Mouse (Mus musculus): ENCODE data around the gene Bpifa6. TPM values are rescaled to one million over a fixed set of nuclear protein-coding genes. Genes with fewer than 3 reads are reported as not detected.

Gene Bpifa6
- total and polyA plus RNA-seq, 2 experiments from 2014 or later, result not detected

DNA sequence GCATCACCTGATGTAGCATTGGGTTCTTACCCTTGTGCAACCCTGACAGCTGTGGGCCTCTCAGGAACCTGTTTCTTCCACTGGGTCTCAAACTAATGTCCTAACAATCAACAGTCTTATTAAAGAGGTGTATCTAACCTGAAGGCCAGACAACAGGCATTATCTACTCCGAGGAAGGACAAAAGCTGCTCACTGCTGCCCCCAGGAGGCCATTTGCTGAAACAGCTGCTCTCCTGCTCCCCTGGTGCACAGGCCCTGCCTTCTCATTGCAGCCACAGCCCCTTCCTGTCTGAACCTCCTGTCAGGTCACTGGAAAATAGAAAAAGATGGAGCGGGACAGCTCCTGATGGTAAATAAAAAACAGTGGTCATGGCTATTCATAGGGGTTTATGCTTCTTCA lies 64.2 kb downstream of the Bpifa6 start:
- H3K4me3 ChIP-seq (ENCODE audit: low read depth, low read length), result no peak overlapping the region
- WGBS, result 51% methylated on average over 2 of the region's 2 CpGs
- H3K27me3 ChIP-seq (ENCODE audit: insufficient read depth, low read length), result no peaks in the 10 kb centered on the region

DNA sequence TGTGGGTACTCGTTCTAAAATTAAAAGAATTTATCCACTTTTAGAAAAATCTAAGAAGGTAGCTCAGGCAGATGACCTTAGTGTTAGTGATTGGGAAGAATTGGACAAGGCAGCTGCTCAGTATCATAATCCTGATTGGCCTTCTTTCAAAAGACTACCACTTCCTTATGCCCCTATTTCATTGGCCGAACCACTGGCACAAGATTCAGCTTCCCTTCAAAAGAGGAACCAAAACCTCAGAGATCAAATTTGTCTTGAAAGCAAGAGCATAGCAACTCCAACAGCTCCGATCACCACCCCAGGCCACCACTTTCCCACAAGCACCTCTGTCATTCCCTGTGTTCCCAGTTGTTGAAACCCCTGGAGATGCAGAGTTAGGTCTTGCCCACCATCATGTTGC lies 70.0 kb downstream of the Bpifa6 start:
- Histone ChIP-seq H3K27me3 (ENCODE audit: insufficient read depth, low read length) (no peaks in the 10 kb centered on the region), H3K9ac (replicated peaks; ENCODE audit: low read length, poor library complexity, severe bottlenecking) (no peak overlapping the region), H3K9me3 (ENCODE audit: low read length) (no peaks in the 10 kb centered on the region), H3K4me2 (ENCODE audit: low read depth, low read length, poor library complexity, severe bottlenecking) (no peak overlapping the region), H3K4me3 (ENCODE audit: low read depth, low read length) (no peak overlapping the region), H3K36me3 (ENCODE audit: insufficient read depth, low read length) (no peaks in the 10 kb centered on the region), H3K4me1 (ENCODE audit: insufficient read depth, low read length) (no peaks in the 10 kb centered on the region), H3K27ac (ENCODE audit: low read depth, low read length) (no peak overlapping the region)
- ATAC-seq (ENCODE audit: low FRiP score) (no peak), DNase-seq (ENCODE audit: low spot score) (no peak)
- WGBS, result 84% methylated on average over 3 of the region's 3 CpGs
- TF ChIP-seq CTCF (IDR thresholded peaks at IDR 0.05), result no peak

More for the DNA sequence above, 64.2 kb downstream of the Bpifa6 start:
- DNase-seq (ENCODE audit: low spot score) (peak; percentile 43), ATAC-seq (ENCODE audit: low FRiP score) (no peak)
- no peaks in the 10 kb centered on the region for H3K9me3 ChIP-seq (ENCODE audit: low read length)
- no peak overlapping the region for H3K27ac ChIP-seq (ENCODE audit: low read depth, low read length)
- peak; percentile 53 for TF ChIP-seq CTCF (IDR thresholded peaks at IDR 0.05)
- no peak overlapping the region for H3K4me2 ChIP-seq (ENCODE audit: low read depth, low read length, poor library complexity, severe bottlenecking)
- no peak overlapping the region for H3K9ac ChIP-seq (replicated peaks; ENCODE audit: low read length, poor library complexity, severe bottlenecking)
- H3K4me1 ChIP-seq (ENCODE audit: insufficient read depth, low read length), result no peaks in the 10 kb centered on the region
- H3K36me3 ChIP-seq (ENCODE audit: insufficient read depth, low read length), result no peaks in the 10 kb centered on the region

Other genes starting within 250 kb of the Bpifa6 start
- gene Mapre1, start 233.7 kb upstream of the Bpifa6 start, total RNA-seq (2014; rRNA removed), result 91.8 and 112 TPM in 2 replicates
- gene Mapre1, start 233.7 kb upstream of the Bpifa6 start, polyA plus RNA-seq (2015; fragmentation: Nextera tagmentation; extraction: Ambion mirVana), result 346 and 372 TPM in 2 replicates
- 0.24 TPM in 1 of 2 replicates, not detected in the other for gene Efcab8, start 195.0 kb upstream of the Bpifa6 start, total RNA-seq (2014; rRNA removed)
- not detected in 2 replicates for gene Efcab8, start 195.0 kb upstream of the Bpifa6 start, polyA plus RNA-seq (2015; fragmentation: Nextera tagmentation; extraction: Ambion mirVana)
- not detected in 2 replicates for gene Sun5, start 103.9 kb upstream of the Bpifa6 start, total RNA-seq (2014; rRNA removed)
- not detected in 2 replicates for gene Sun5, start 103.9 kb upstream of the Bpifa6 start, polyA plus RNA-seq (2015; fragmentation: Nextera tagmentation; extraction: Ambion mirVana)
- gene Bpifb2, start 99.9 kb upstream of the Bpifa6 start, total RNA-seq (2014; rRNA removed), result 0.28 and 0.33 TPM in 2 replicates
- 0.28 and 0.34 TPM in 2 replicates for gene Bpifb2, start 99.9 kb upstream of the Bpifa6 start, polyA plus RNA-seq (2015; fragmentation: Nextera tagmentation; extraction: Ambion mirVana)
- 0.38 TPM in 1 of 2 replicates, not detected in the other for gene Bpifb6, start 74.6 kb upstream of the Bpifa6 start, total RNA-seq (2014; rRNA removed)
- gene Bpifb6, start 74.6 kb upstream of the Bpifa6 start, polyA plus RNA-seq (2015; fragmentation: Nextera tagmentation; extraction: Ambion mirVana), result 0.10 TPM in 1 of 2 replicates, not detected in the other
- 0.22 TPM in 1 of 2 replicates, not detected in the other for gene Bpifb3, start 56.7 kb upstream of the Bpifa6 start, total RNA-seq (2014; rRNA removed)
- not detected in 2 replicates for gene Bpifb3, start 56.7 kb upstream of the Bpifa6 start, polyA plus RNA-seq (2015; fragmentation: Nextera tagmentation; extraction: Ambion mirVana)
- gene Bpifb4, start 36.7 kb upstream of the Bpifa6 start, total RNA-seq (2014; rRNA removed), result not detected in 2 replicates
- gene Bpifb4, start 36.7 kb upstream of the Bpifa6 start, polyA plus RNA-seq (2015; fragmentation: Nextera tagmentation; extraction: Ambion mirVana), result not detected in 2 replicates
- 1.3 TPM in 1 of 2 replicates, not detected in the other for gene Bpifa2, start 33.3 kb downstream of the Bpifa6 start, total RNA-seq (2014; rRNA removed)
- not detected in 2 replicates for gene Bpifa2, start 33.3 kb downstream of the Bpifa6 start, polyA plus RNA-seq (2015; fragmentation: Nextera tagmentation; extraction: Ambion mirVana)
- gene Bpifa3, start 155.4 kb downstream of the Bpifa6 start, total RNA-seq (2014; rRNA removed), result not detected in 2 replicates
- gene Bpifa3, start 155.4 kb downstream of the Bpifa6 start, polyA plus RNA-seq (2015; fragmentation: Nextera tagmentation; extraction: Ambion mirVana), result not detected in 2 replicates
- gene Bpifa1, start 167.9 kb downstream of the Bpifa6 start, total RNA-seq (2014; rRNA removed), result 1.1 TPM in 1 of 2 replicates, not detected in the other
- gene Bpifa1, start 167.9 kb downstream of the Bpifa6 start, polyA plus RNA-seq (2015; fragmentation: Nextera tagmentation; extraction: Ambion mirVana), result 0.20 and 0.42 TPM in 2 replicates
- gene Bpifa5, start 187.7 kb downstream of the Bpifa6 start, total RNA-seq (2014; rRNA removed), result not detected in 2 replicates
- gene Bpifa5, start 187.7 kb downstream of the Bpifa6 start, polyA plus RNA-seq (2015; fragmentation: Nextera tagmentation; extraction: Ambion mirVana), result not detected in 2 replicates
- gene Bpifb1, start 215.9 kb downstream of the Bpifa6 start, total RNA-seq (2014; rRNA removed), result 0.27 and 0.47 TPM in 2 replicates
- gene Bpifb1, start 215.9 kb downstream of the Bpifa6 start, polyA plus RNA-seq (2015; fragmentation: Nextera tagmentation; extraction: Ambion mirVana), result 0.72 and 0.83 TPM in 2 replicates
- 0.44 and 0.52 TPM in 2 replicates for gene Bpifb5, start 248.8 kb downstream of the Bpifa6 start, total RNA-seq (2014; rRNA removed)
- gene Bpifb5, start 248.8 kb downstream of the Bpifa6 start, polyA plus RNA-seq (2015; fragmentation: Nextera tagmentation; extraction: Ambion mirVana), result 0.27 TPM in 1 of 2 replicates, not detected in the other

Measured in midbrain, postnatal 0 days (tissue).